Mouse (Mus musculus) intestine, embryonic 16.5 days (tissue): ENCODE results near the gene Gba2. TPM values are rescaled to one million over a fixed set of nuclear protein-coding genes. Genes with fewer than 3 reads are reported as not detected.
"Not testable (repeated sequence)": the region's sequence is repeated elsewhere in the genome, so short reads cannot be mapped to it uniquely, and the experiment has no call there.

Experiments used
- ATAC-seq: fragments of 200-750 bp; cut with Nextera tagmentation; 2 replicates; pipeline ENCODE4 v1.8.0; 2017; ENCODE audit warnings: moderate TSS enrichment, moderate library complexity
- H3K27ac ChIP-seq: fragments of 300-500 bp; sonication (generic); 2 replicates; pipeline ENCODE4 v1.5.1; 2014; ENCODE audit warnings: mild to moderate bottlenecking, low read length
- H3K27me3 ChIP-seq: fragments of 300-500 bp; sonication (generic); replicated peaks from 2 replicates; pipeline ENCODE4 v1.6.1; 2014; ENCODE audit warnings: low read length, control low read depth, mixed read lengths; ENCODE audit not compliant: control insufficient read depth, insufficient read depth
- H3K36me3 ChIP-seq: fragments of 300-500 bp; sonication (generic); 2 replicates; pipeline ENCODE4 v1.6.1; 2014; ENCODE audit warnings: low read length, control low read depth; ENCODE audit not compliant: control insufficient read depth, insufficient read depth
- H3K4me1 ChIP-seq: fragments of 300-500 bp; sonication (generic); 2 replicates; pipeline ENCODE4 v1.6.1; 2014; ENCODE audit warnings: low read length, control low read depth, mixed read lengths; ENCODE audit not compliant: control insufficient read depth, insufficient read depth
- H3K4me2 ChIP-seq: fragments of 300-500 bp; sonication (generic); 2 replicates; pipeline ENCODE4 v1.6.1; 2014; ENCODE audit warnings: low read depth, low read length, control low read depth
- H3K4me3 ChIP-seq: fragments of 300-500 bp; sonication (generic); 2 replicates; pipeline ENCODE4 v1.5.1; 2014; ENCODE audit warnings: mild to moderate bottlenecking, low read length
- H3K9ac ChIP-seq: fragments of 300-500 bp; sonication (generic); 2 replicates; pipeline ENCODE4 v1.6.1; 2014; ENCODE audit warnings: low read depth, low read length
- H3K9me3 ChIP-seq: fragments of 300-500 bp; sonication (generic); 2 replicates; pipeline ENCODE4 v1.6.1; 2016; ENCODE audit warnings: low read length, control low read depth; ENCODE audit not compliant: control insufficient read depth
- WGBS: fragments of 180-500 bp; shearing (Covaris S2); extraction: QIAGEN DNeasy Blood & Tissue Kit; methylation state at CpG from one replicate; pipeline ENCODE4 v1.1.7; 2014; 5-methylcytosine and 5-hydroxymethylcytosine counted together
- polyA plus RNA-seq: library from polyadenylated mRNA; unstranded; fragments of >200 nt; fragmentation: Nextera tagmentation; extraction: Ambion mirVana; gene quantifications from 2 replicates; pipeline ENCODE4 v1.2.1, GENCODE M21; 2015

Gene Gba2
- polyA plus RNA-seq, 1 experiment from 2014 or later, result 12.9 TPM

GRCm38 (mm10) chr4:43598200-43598599 is 19.5 kb upstream of the Gba2 start:
- H3K4me2 ChIP-seq, result no peak overlapping the region
- H3K4me1 ChIP-seq, result no peaks in the 10 kb centered on the region
- no peak overlapping the region for H3K9ac ChIP-seq
- no peak overlapping the region for H3K27ac ChIP-seq
- 0 out of 2 replicates have a peak, but pooled peaks have one; percentile 46 for ATAC-seq
- no peaks in the 10 kb centered on the region for H3K36me3 ChIP-seq
- no peak overlapping the region for H3K4me3 ChIP-seq
- H3K9me3 ChIP-seq, result no peaks in the 10 kb centered on the region
- WGBS, result 86% methylated on average over 4 of the region's 4 CpGs
- no peaks in the 10 kb centered on the region for H3K27me3 ChIP-seq

- not testable (repeated sequence) for H3K4me2 ChIP-seq, H3K27me3 ChIP-seq, ATAC-seq, H3K4me1 ChIP-seq, H3K36me3 ChIP-seq, H3K4me3 ChIP-seq, H3K27ac ChIP-seq, H3K9me3 ChIP-seq, H3K9ac ChIP-seq
- 81% methylated on average over 2 of the region's 2 CpGs for WGBS
These were observed 17.9 kb upstream of the Gba2 start for GRCm38 (mm10) chr4:43596597-43596996.

GRCm38 (mm10) chr4:43593453-43593852 is 14.8 kb upstream of the Gba2 start:
- Histone ChIP-seq H3K4me2 (no peak overlapping the region), H3K9me3 (no peaks in the 10 kb centered on the region), H3K27me3 (no peaks in the 10 kb centered on the region), H3K4me3 (no peak overlapping the region), H3K4me1 (no peaks in the 10 kb centered on the region), H3K36me3 (no peaks in the 10 kb centered on the region), H3K27ac (no peak overlapping the region), H3K9ac (no peak overlapping the region)
- WGBS, result 38% methylated on average over 3 of the region's 3 CpGs
- ATAC-seq, result no peak

GRCm38 (mm10) chr4:43591961-43592360 is 13.3 kb upstream of the Gba2 start:
- H3K9ac ChIP-seq, result no peak overlapping the region
- H3K27me3 ChIP-seq, result no peaks in the 10 kb centered on the region
- no peak overlapping the region for H3K4me2 ChIP-seq
- H3K27ac ChIP-seq, result no peak overlapping the region
- no peaks in the 10 kb centered on the region for H3K9me3 ChIP-seq
- ATAC-seq, result no peak
- H3K36me3 ChIP-seq, result no peaks in the 10 kb centered on the region
- 79% methylated on average over 3 of the region's 3 CpGs for WGBS
- H3K4me3 ChIP-seq, result no peak overlapping the region
- no peaks in the 10 kb centered on the region for H3K4me1 ChIP-seq

- no peaks in the 10 kb centered on the region for H3K9me3 ChIP-seq
- no peaks in the 10 kb centered on the region for H3K36me3 ChIP-seq
- no peak overlapping the region for H3K27ac ChIP-seq
- no peak overlapping the region for H3K4me3 ChIP-seq
- ATAC-seq, result no peak
- H3K4me1 ChIP-seq, result no peaks in the 10 kb centered on the region
- H3K9ac ChIP-seq, result no peak overlapping the region
- no peaks in the 10 kb centered on the region for H3K27me3 ChIP-seq
- H3K4me2 ChIP-seq, result no peak overlapping the region
- WGBS, result 49% methylated on average over 5 of the region's 5 CpGs
These were observed 12.9 kb upstream of the Gba2 start for GRCm38 (mm10) chr4:43591543-43591942.

- no peak overlapping the region for H3K27ac ChIP-seq
- WGBS, result 58% methylated on average over 7 of the region's 7 CpGs
- H3K36me3 ChIP-seq, result peaks cover 7% of the 10 kb centered on the region; the same call in 1 of the 2 replicates
- H3K27me3 ChIP-seq, result no peaks in the 10 kb centered on the region
- no peaks in the 10 kb centered on the region for H3K9me3 ChIP-seq
- H3K4me2 ChIP-seq, result no peak overlapping the region
- no peak for ATAC-seq
- H3K4me3 ChIP-seq, result no peak overlapping the region
- H3K9ac ChIP-seq, result no peak overlapping the region
- no peaks in the 10 kb centered on the region for H3K4me1 ChIP-seq
These were observed 9.0 kb upstream of the Gba2 start for GRCm38 (mm10) chr4:43587681-43588080.

- H3K4me1 ChIP-seq, result no peaks in the 10 kb centered on the region
- H3K27me3 ChIP-seq, result no peaks in the 10 kb centered on the region
- no peak overlapping the region for H3K4me3 ChIP-seq
- H3K36me3 ChIP-seq, result peaks cover 11% of the 10 kb centered on the region; the same call in 1 of the 2 replicates
- peak; percentile 30; the same call in 1 of the 2 replicates for ATAC-seq
- no peak overlapping the region for H3K27ac ChIP-seq
- no peak overlapping the region for H3K4me2 ChIP-seq
- WGBS, result 74% methylated on average over 7 of the region's 8 CpGs
- H3K9ac ChIP-seq, result no peak overlapping the region
- H3K9me3 ChIP-seq, result no peaks in the 10 kb centered on the region
These were observed 7.7 kb upstream of the Gba2 start for GRCm38 (mm10) chr4:43586411-43586810.

- Histone ChIP-seq H3K27me3 (no peaks in the 10 kb centered on the region), H3K9ac (no peak overlapping the region), H3K4me3 (no peak overlapping the region), H3K4me2 (no peak overlapping the region), H3K4me1 (no peaks in the 10 kb centered on the region), H3K9me3 (no peaks in the 10 kb centered on the region), H3K36me3 (peaks cover 14% of the 10 kb centered on the region; the same call in 1 of the 2 replicates), H3K27ac (no peak overlapping the region)
- no peak for ATAC-seq
- 51% methylated on average over 10 of the region's 10 CpGs for WGBS
These were observed 7.0 kb upstream of the Gba2 start for GRCm38 (mm10) chr4:43585682-43586081.

GRCm38 (mm10) chr4:43584444-43585416 is 6.1 kb upstream of the Gba2 start, which contains the start of gene Msmp:
TSS of gene Msmp (minus strand) at chr4:43584494.
- no peak within 1 kb of the TSS for H3K4me2 ChIP-seq
- H3K9me3 ChIP-seq, result no peaks in the 10 kb centered on the region
- H3K9ac ChIP-seq, result no peak within 1 kb of the TSS
- H3K27me3 ChIP-seq, result no peaks in the 10 kb centered on the region
- no peak; the same call in 1 of the 2 replicates for ATAC-seq
- 69% methylated on average over 12 of the region's 12 CpGs for WGBS
- peaks cover 2% of the 10 kb centered on the region; the same call in 1 of the 2 replicates for H3K4me1 ChIP-seq
- no peak within 1 kb of the TSS for H3K27ac ChIP-seq
- H3K36me3 ChIP-seq, result peaks cover 14% of the 10 kb centered on the region; the same call in 1 of the 2 replicates
- no peak within 1 kb of the TSS for H3K4me3 ChIP-seq
